Mouse (Mus musculus): ENCODE data around the gene Clip2.

GRCm38 (mm10) chr5:134560071-134560449, 7.8 kb upstream of the Clip2 start, which contains the start of gene Syna:
- TF ChIP-seq CTCF (IDR thresholded peaks at IDR 0.05; ENCODE audit: low read depth) = no peak
- TF ChIP-seq EP300 (optimal IDR thresholded peaks at IDR 0.05) = no peak

All from stomach, postnatal 0 days (tissue).